Mouse (Mus musculus) midbrain, embryonic 12.5 days (tissue): ENCODE data around the gene Cmklr1. TPM values are rescaled to one million over a fixed set of nuclear protein-coding genes. Genes with fewer than 3 reads are reported as not detected.
"Not testable (repeated sequence)": the region's sequence is repeated elsewhere in the genome, so short reads cannot be mapped to it uniquely, and the experiment has no call there.

Experiments used
- ATAC-seq: fragments of 200-750 bp; cut with Nextera tagmentation; 2 replicates; pipeline ENCODE4 v1.8.0; 2017; ENCODE audit warnings: low read depth, moderate TSS enrichment, moderate library complexity; ENCODE audit not compliant: low FRiP score
- H3K27ac ChIP-seq: fragments of 300-500 bp; sonication (generic); replicated peaks from 2 replicates; pipeline ENCODE4 v1.5.1; 2016; ENCODE audit warnings: mild to moderate bottlenecking
- H3K27me3 ChIP-seq: fragments of 300-500 bp; sonication (generic); 2 replicates; pipeline ENCODE4 v1.6.1; 2016; ENCODE audit warnings: mild to moderate bottlenecking
- H3K36me3 ChIP-seq: fragments of 300-500 bp; sonication (generic); 2 replicates; pipeline ENCODE4 v1.6.1; 2016
- H3K4me1 ChIP-seq: fragments of 300-500 bp; sonication (generic); 2 replicates; pipeline ENCODE4 v1.6.1; 2016
- H3K4me2 ChIP-seq: fragments of 300-500 bp; sonication (generic); replicated peaks from 2 replicates; pipeline ENCODE4 v1.6.1; 2016; ENCODE audit warnings: mild to moderate bottlenecking, moderate library complexity
- H3K4me3 ChIP-seq: fragments of 300-500 bp; sonication (generic); 2 replicates; pipeline ENCODE4 v1.5.1; 2016; ENCODE audit warnings: mild to moderate bottlenecking
- H3K9ac ChIP-seq: fragments of 300-500 bp; sonication (generic); replicated peaks from 2 replicates; pipeline ENCODE4 v1.6.1; 2016; ENCODE audit warnings: mild to moderate bottlenecking, moderate library complexity
- H3K9me3 ChIP-seq: fragments of 300-500 bp; sonication (generic); 2 replicates; pipeline ENCODE4 v1.6.1; 2016; ENCODE audit warnings: mild to moderate bottlenecking
- WGBS: fragments of 180-500 bp; shearing (Covaris S2); methylation state at CpG from one replicate; pipeline ENCODE4 v1.1.7; 2016; 5-methylcytosine and 5-hydroxymethylcytosine counted together
- polyA plus RNA-seq: library from polyadenylated mRNA; unstranded; fragments of >200 nt; fragmentation: Nextera tagmentation; extraction: Ambion mirVana; gene quantifications from 2 replicates; pipeline ENCODE4 v1.2.1, GENCODE M21; 2016

The Cmklr1 gene
- polyA plus RNA-seq, 1 experiment from 2014 or later, result 2.3 TPM

DNA sequence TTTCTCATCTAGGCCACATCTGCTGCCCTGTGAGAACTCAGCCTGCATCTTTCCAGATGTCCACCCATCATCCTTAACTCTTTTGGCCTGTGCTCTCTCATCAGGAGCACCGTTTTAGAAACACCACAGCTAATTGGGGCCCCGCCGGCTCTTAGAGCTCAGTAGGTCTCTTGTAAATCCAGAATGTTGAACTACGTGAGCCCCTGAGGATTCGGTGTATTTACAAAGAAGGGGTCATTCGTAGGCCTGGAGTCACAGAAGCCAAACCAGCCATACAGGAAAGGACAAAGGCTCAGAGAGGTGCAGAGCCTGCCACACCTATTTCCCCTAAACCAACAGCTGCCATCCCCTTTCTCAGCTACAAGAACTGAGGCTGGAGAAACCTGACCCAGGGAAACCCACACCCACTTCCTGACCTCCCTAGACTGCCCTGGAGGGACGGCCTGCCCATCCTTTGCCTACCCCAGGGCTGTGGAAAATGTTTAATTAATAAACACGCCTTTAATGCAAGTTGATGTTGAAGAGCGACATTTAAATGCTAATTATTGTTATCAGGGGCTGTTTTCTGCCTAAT, 53.4 kb downstream of the Cmklr1 start:
- no peaks in the 10 kb centered on the region for H3K27me3 ChIP-seq
- H3K4me1 ChIP-seq, result peaks cover 23% of the 10 kb centered on the region
- H3K27ac ChIP-seq, result no peak overlapping the region
- no peaks in the 10 kb centered on the region for H3K36me3 ChIP-seq
- H3K4me2 ChIP-seq, result no peak overlapping the region
- H3K9ac ChIP-seq, result no peak overlapping the region
- H3K9me3 ChIP-seq, result no peaks in the 10 kb centered on the region
- 78% methylated on average over 9 of the region's 9 CpGs for WGBS
- no peak overlapping the region for H3K4me3 ChIP-seq
- ATAC-seq, result no peak

- WGBS, result 82% methylated on average over 9 of the region's 9 CpGs
Observed at GRCm38 (mm10) chr5:113596252-113596651, 54.0 kb downstream of the Cmklr1 start.

GRCm38 (mm10) chr5:113593911-113594705, 56.1 kb downstream of the Cmklr1 start:
- Histone ChIP-seq H3K27me3 (0 out of 2 replicates have a peak, but pooled peaks cover 4% of the 10 kb centered on the region), H3K4me1 (peaks cover 38% of the 10 kb centered on the region), H3K9ac (no peak overlapping the region), H3K27ac (no peak overlapping the region), H3K9me3 (no peaks in the 10 kb centered on the region), H3K36me3 (no peaks in the 10 kb centered on the region), H3K4me2 (no peak overlapping the region), H3K4me3 (no peak overlapping the region)
- WGBS, result 86% methylated on average over 6 of the region's 6 CpGs
- no peak for ATAC-seq

More at GRCm38 (mm10) chr5:113596252-113596651, 54.0 kb downstream of the Cmklr1 start:
- H3K36me3 ChIP-seq, result no peaks in the 10 kb centered on the region
- no peak overlapping the region for H3K27ac ChIP-seq
- no peak overlapping the region for H3K4me2 ChIP-seq
- H3K27me3 ChIP-seq, result no peaks in the 10 kb centered on the region
- no peak for ATAC-seq
- peaks cover 29% of the 10 kb centered on the region for H3K4me1 ChIP-seq
- no peaks in the 10 kb centered on the region for H3K9me3 ChIP-seq
- H3K4me3 ChIP-seq, result no peak overlapping the region
- H3K9ac ChIP-seq, result no peak overlapping the region

GRCm38 (mm10) chr5:113591751-113592230, 58.4 kb downstream of the Cmklr1 start:
- Histone ChIP-seq H3K9me3 (no peaks in the 10 kb centered on the region), H3K4me3 (no peak overlapping the region), H3K36me3 (no peaks in the 10 kb centered on the region; the same call in 1 of the 2 replicates), H3K4me2 (peak overlapping the region; percentile 17; the same call in 1 of the 2 replicates), H3K4me1 (peaks cover 37% of the 10 kb centered on the region), H3K27ac (peak overlapping the region; percentile 83), H3K27me3 (0 out of 2 replicates have a peak, but pooled peaks cover 11% of the 10 kb centered on the region), H3K9ac (no peak overlapping the region)
- WGBS, result 6% methylated on average over 6 of the region's 6 CpGs
- peak; percentile 89 for ATAC-seq

GRCm38 (mm10) chr5:113591166-113591565, 59.1 kb downstream of the Cmklr1 start:
- ATAC-seq, result peak; percentile 17; the same call in 1 of the 2 replicates
- no peaks in the 10 kb centered on the region; the same call in 1 of the 2 replicates for H3K36me3 ChIP-seq
- peaks cover 37% of the 10 kb centered on the region for H3K4me1 ChIP-seq
- H3K27me3 ChIP-seq, result 0 out of 2 replicates have a peak, but pooled peaks cover 11% of the 10 kb centered on the region
- no peak overlapping the region for H3K9ac ChIP-seq
- no peaks in the 10 kb centered on the region for H3K9me3 ChIP-seq
- no peak overlapping the region for H3K4me3 ChIP-seq
- H3K27ac ChIP-seq, result peak overlapping the region; percentile 83
- WGBS, result 4% methylated on average over 3 of the region's 3 CpGs
- H3K4me2 ChIP-seq, result no peak overlapping the region

DNA sequence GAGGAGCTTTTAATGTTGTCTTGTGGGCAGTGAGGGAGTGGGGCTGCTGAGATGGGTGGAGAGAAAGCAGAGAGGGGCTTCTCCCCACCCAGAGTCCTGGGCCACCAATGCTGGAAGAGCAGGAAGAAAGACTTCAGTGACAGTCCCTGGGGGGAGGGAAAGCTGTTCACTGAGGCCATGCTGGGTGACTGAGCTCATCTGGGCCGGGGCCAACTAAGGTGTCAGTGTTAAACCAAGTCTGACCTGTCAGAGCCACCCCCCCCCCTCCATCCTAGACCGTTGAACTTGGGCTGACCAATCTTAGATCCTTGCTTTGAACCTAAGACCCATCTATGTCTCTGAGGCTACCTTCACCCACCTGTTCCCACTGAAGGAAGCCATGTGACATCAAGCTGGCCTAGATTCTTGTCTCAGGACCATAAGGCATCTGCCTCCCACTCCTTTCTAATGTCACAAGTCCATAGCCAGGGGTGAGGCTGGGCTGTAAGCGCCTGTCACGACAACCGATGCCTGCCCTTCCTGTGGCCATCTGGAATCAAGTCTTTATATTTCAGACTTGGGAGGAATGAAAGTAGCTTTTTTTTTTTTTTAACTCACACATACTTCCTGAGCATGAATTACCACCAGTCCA, 60.1 kb downstream of the Cmklr1 start:
- H3K9ac ChIP-seq, result no peak overlapping the region
- H3K9me3 ChIP-seq, result no peaks in the 10 kb centered on the region
- no peaks in the 10 kb centered on the region; the same call in 1 of the 2 replicates for H3K36me3 ChIP-seq
- 85% methylated on average over 5 of the region's 5 CpGs for WGBS
- no peak overlapping the region for H3K4me3 ChIP-seq
- 0 out of 2 replicates have a peak overlapping the region, but pooled peaks have one; percentile 25 for H3K27ac ChIP-seq
- 0 out of 2 replicates have a peak, but pooled peaks cover 11% of the 10 kb centered on the region for H3K27me3 ChIP-seq
- peaks cover 37% of the 10 kb centered on the region for H3K4me1 ChIP-seq
- no peak overlapping the region for H3K4me2 ChIP-seq
- ATAC-seq, result no peak

GRCm38 (mm10) chr5:113586458-113586849, 63.8 kb downstream of the Cmklr1 start:
- H3K9ac ChIP-seq, H3K27ac ChIP-seq, H3K4me3 ChIP-seq, ATAC-seq, H3K36me3 ChIP-seq, H3K4me2 ChIP-seq, H3K9me3 ChIP-seq: not testable (repeated sequence)
- Histone ChIP-seq H3K4me1 (peaks cover 16% of the 10 kb centered on the region), H3K27me3 (0 out of 2 replicates have a peak, but pooled peaks cover 11% of the 10 kb centered on the region)
- WGBS, result 45% methylated on average over 5 of the region's 5 CpGs

- H3K4me1 ChIP-seq, result peaks cover 10% of the 10 kb centered on the region
- not testable (repeated sequence) for H3K36me3 ChIP-seq, ATAC-seq, H3K4me3 ChIP-seq, H3K9me3 ChIP-seq, H3K27ac ChIP-seq, H3K4me2 ChIP-seq, H3K9ac ChIP-seq
- WGBS, result 82% methylated on average over 17 of the region's 17 CpGs
- 0 out of 2 replicates have a peak, but pooled peaks cover 11% of the 10 kb centered on the region for H3K27me3 ChIP-seq
Observed at GRCm38 (mm10) chr5:113585619-113586457, 64.4 kb downstream of the Cmklr1 start.

DNA sequence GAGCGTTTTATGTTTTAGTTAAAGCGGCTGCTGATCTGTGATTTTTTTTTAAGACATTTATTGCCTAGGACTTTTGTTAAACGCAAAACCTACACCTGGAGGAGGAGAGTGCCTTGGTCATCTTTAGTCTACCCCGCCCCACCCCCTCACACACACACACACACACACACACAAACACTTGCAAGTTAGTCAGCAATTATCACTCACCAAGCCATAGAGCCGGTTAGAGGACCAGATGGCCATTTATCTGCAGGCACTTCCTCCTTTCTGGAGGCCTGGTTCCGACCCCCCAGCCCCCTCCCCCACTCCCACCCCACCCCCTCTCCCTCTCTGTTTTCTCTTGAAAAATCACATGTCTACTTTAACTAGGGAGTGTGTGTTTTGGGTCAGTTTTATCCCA, 65.8 kb downstream of the Cmklr1 start:
- H3K9ac ChIP-seq, result no peak overlapping the region
- H3K4me2 ChIP-seq, result no peak overlapping the region
- WGBS, result 66% methylated on average over 6 of the region's 6 CpGs
- no peaks in the 10 kb centered on the region; the same call in 1 of the 2 replicates for H3K36me3 ChIP-seq
- no peak overlapping the region for H3K4me3 ChIP-seq
- no peaks in the 10 kb centered on the region for H3K9me3 ChIP-seq
- ATAC-seq, result no peak
- H3K4me1 ChIP-seq, result peaks cover 8% of the 10 kb centered on the region; the same call in 1 of the 2 replicates
- no peak overlapping the region for H3K27ac ChIP-seq
- H3K27me3 ChIP-seq, result 0 out of 2 replicates have a peak, but pooled peaks cover 7% of the 10 kb centered on the region

DNA sequence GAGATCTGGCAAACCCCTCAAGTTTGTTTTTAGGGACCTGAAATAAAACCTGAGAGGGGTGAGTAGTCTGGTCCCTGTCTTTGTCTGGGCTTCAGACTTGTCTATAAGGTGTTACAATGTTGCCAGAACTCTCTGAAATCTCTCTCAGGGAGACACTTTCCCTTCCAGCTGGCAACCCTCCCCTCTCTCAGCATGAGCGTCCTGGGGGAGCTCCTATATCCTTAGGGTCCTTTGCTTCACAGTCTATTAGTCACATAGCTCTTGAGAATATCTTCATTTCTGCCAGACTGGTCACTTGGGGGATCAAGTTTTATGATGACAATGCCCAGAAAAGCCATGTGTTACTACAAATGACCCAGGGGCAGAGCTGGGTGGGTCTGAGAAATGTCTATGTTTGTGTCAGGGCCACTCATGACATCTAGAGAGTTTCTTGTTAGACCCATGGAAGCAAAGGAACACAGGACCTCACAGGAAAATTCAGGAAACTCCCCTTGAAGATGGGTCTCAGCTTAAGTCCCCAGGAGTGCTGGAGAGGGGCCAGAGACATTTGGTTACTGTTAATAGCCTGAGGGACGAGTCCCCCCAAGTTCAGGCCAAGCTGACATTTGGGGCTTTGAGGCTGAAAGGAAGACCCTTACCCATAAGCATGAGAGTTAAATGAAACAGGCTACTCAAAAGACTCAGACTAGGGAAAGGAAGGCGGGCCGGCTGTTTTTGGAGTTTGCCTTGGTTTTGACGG, 66.6 kb downstream of the Cmklr1 start:
- Histone ChIP-seq H3K4me1 (peaks cover 7% of the 10 kb centered on the region; the same call in 1 of the 2 replicates), H3K27ac (no peak overlapping the region), H3K9me3 (no peaks in the 10 kb centered on the region), H3K4me3 (no peak overlapping the region), H3K9ac (no peak overlapping the region), H3K27me3 (0 out of 2 replicates have a peak, but pooled peaks cover 7% of the 10 kb centered on the region), H3K4me2 (no peak overlapping the region), H3K36me3 (no peaks in the 10 kb centered on the region; the same call in 1 of the 2 replicates)
- ATAC-seq, result no peak
- WGBS, result 80% methylated on average over 5 of the region's 5 CpGs
